22 mouse cellular contexts compared by ENCODE assay signal in the genomic region with DNA sequence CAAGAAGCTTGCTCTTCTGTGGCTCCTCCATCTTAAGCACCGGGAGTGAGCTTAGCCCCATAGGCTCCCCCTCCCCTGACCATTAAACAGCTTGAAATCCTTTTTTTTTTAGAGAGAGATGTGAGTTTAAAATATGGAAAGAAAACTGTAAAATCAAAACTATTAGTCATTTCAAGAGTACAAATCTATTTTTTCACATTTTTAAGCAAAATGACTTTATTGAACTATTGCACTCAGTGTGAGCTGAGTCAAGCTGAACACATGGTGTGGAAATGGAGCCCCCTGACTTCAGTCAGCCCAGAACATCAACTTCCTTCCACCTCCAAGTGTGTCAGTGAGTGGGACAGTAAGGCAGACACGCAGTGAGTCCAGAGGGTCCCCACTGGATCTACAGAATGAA. TPM values are rescaled to one million over a fixed set of nuclear protein-coding genes. Genes with fewer than 3 reads are reported as not detected.
"Had no signal": no experiment of that assay in that cellular context is flagged by ENCODE, and none has a peak within 500 bp of the region (broad histone marks: within the 10 kb centered on the region; RNA-seq: fewer than 3 reads in every experiment).

No protein-coding gene starts in this region.

- H3K27me3 ChIP-seq: liver, embryonic 13.5 days; midbrain, embryonic 12.5 days; neural tube, embryonic 12.5 days had no signal

- H3K27ac ChIP-seq: kidney, embryonic 15.5 days; left cerebral cortex, adult 2 months; liver, embryonic 13.5 days; macrophage; midbrain, embryonic 12.5 days; neural tube, embryonic 12.5 days had no signal

- H3K4me3 ChIP-seq: kidney, embryonic 15.5 days; left cerebral cortex, adult 2 months; liver, embryonic 13.5 days; midbrain, embryonic 12.5 days; neural tube, embryonic 12.5 days had no signal

- DNase-seq: layer of hippocampus, postnatal 36 days; liver, embryonic 13.5 days; lung, adult 2 months; thymus, postnatal 25 days had no signal

- H3K4me1 ChIP-seq: kidney, embryonic 15.5 days; liver, embryonic 13.5 days had no signal

- H3K9ac ChIP-seq: kidney, embryonic 15.5 days; liver, embryonic 13.5 days; midbrain, embryonic 12.5 days; neural tube, embryonic 12.5 days had no signal

- H3K36me3 ChIP-seq: kidney, embryonic 15.5 days; liver, embryonic 13.5 days; midbrain, embryonic 12.5 days; neural tube, embryonic 12.5 days had no signal

- H3K4me2 ChIP-seq: kidney, embryonic 15.5 days; liver, embryonic 13.5 days; midbrain, embryonic 12.5 days; neural tube, embryonic 12.5 days had no signal

- H3K9me3 ChIP-seq: kidney, embryonic 15.5 days; liver, embryonic 13.5 days; midbrain, embryonic 12.5 days; neural tube, embryonic 12.5 days had no signal

RNA-seq across cellular contexts. Expression of gene 4933402J07Rik, which starts 55.9 kb away (rescaled TPM):
- total RNA-seq: layer of hippocampus, postnatal 10 days; layer of hippocampus, postnatal 36 days; left cerebral cortex, adult 2 months; left cerebral cortex, postnatal 10 days; left cerebral cortex, postnatal 36 days; liver, adult 2 months; megakaryocyte, adult 5-6 weeks had no signal
- polyA plus RNA-seq: kidney, embryonic 15.5 days; limb, embryonic 11.5 days; limb, embryonic 14.5 days; liver, adult 2 months; liver, embryonic 13.5 days; liver, embryonic 16.5 days; lung, adult 2 months; lung, embryonic 16.5 days; macrophage; midbrain, embryonic 12.5 days; midbrain, embryonic 16.5 days; neural tube, embryonic 12.5 days; small intestine, adult 2 months; spleen, adult 2 months; thymus, postnatal 0 days had no signal
